Mouse (Mus musculus) cortical plate, adult 2 months (tissue): ENCODE data around the gene Tmem115.

Experiments used
- CTCF ChIP-seq: fragments of 200-500 bp; IDR thresholded peaks from 2 replicates; pipeline ENCODE4 v1.5.1; 2011; ENCODE audit warnings: mild to moderate bottlenecking, control low read depth, low read length; ENCODE audit not compliant: insufficient read depth; ENCODE audit errors: extremely low read depth
- POLR2A ChIP-seq: fragments of 200-500 bp; IDR thresholded peaks from 2 replicates; pipeline ENCODE4 v1.6.1; 2011; ENCODE audit warnings: mild to moderate bottlenecking, low read length, control low read depth; ENCODE audit not compliant: insufficient read depth; ENCODE audit errors: extremely low read depth

DNA sequence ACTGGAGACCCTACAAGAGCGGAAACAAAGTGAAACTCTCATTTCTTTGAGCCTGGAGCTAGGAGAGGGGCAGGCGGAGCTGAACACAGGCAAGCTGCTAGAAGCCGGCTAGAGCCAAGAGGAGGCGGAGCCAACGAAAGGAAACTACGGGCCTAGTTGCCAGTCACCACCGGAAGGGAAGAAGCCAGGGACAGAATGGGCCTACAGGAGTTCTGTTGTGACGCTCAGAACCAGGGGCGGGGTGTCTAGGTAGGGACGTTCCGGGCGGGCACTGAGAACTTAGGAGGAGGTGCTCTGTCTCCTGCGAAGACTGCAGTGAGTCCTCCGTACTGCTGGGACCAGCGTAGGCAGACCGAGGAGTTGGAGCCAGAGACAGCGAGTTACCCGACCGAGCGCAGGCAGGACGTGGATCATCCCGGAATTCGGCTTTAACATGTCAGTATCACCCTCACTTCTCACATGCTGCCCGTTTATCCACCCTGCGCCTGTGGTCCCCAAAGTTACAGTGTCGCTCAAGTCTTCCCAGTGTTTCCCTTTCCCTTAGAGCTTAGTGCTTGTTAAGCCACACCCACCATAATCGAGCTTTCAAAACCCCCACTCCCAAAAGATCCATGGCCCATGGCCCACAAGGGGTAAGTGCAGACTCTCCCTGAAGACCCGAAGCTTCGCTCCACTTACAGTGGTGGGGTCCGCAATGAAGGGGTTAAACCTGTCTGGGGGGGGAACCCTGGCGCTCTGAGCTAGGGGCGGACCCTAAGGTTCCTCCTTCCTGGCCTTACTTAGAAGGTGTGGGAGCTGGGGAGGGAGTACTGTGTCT, 47.0 kb downstream of the Tmem115 start, which contains the start of gene Hyal3:
- TF ChIP-seq CTCF (no peak), POLR2A (peak; percentile 86)
